In genomic region chr2:180456705-180457104, GRCm38 (mm10) we compare ENCODE assay signal across 8 mouse cellular contexts. TPM values are rescaled to one million over a fixed set of nuclear protein-coding genes. Genes with fewer than 3 reads are reported as not detected.
DNase-seq lines count a peak whose midpoint lies in the region; ATAC-seq and TF ChIP-seq lines count a peak whose summit lies in the region.

No protein-coding gene starts in this region.

- TF ChIP-seq CTCF in forebrain, postnatal 0 days (IDR thresholded peaks at IDR 0.05; ENCODE audit: low read depth), result no peak

- peak overlapping the region; percentile 90 for H3K4me2 ChIP-seq in heart, embryonic 13.5 days
- H3K4me2 ChIP-seq in forebrain, postnatal 0 days (ENCODE audit: low read depth), result peak overlapping the region; percentile 96

- H3K4me1 ChIP-seq in heart, embryonic 13.5 days, result peaks cover 18% of the 10 kb centered on the region
- H3K4me1 ChIP-seq in forebrain, postnatal 0 days (ENCODE audit: insufficient read depth), result no peaks in the 10 kb centered on the region

- peak overlapping the region; percentile 57 for H3K4me3 ChIP-seq in heart, embryonic 13.5 days
- H3K4me3 ChIP-seq in forebrain, postnatal 0 days (ENCODE audit: low read depth, low read length), result peak overlapping the region; percentile 53

- peak overlapping the region; percentile 50 for H3K9ac ChIP-seq in heart, embryonic 13.5 days
- peak overlapping the region; percentile 56 for H3K9ac ChIP-seq in forebrain, postnatal 0 days

- peaks cover 47% of the 10 kb centered on the region for H3K27me3 ChIP-seq in heart, embryonic 13.5 days (replicated peaks)
- H3K27me3 ChIP-seq in forebrain, postnatal 0 days (ENCODE audit: insufficient read depth, low read length), result no peaks in the 10 kb centered on the region

- H3K36me3 ChIP-seq in heart, embryonic 13.5 days, result no peaks in the 10 kb centered on the region
- H3K36me3 ChIP-seq in forebrain, postnatal 0 days (ENCODE audit: insufficient read depth), result no peaks in the 10 kb centered on the region

- no peak overlapping the region for H3K27ac ChIP-seq in heart, embryonic 13.5 days (replicated peaks)
- no peak overlapping the region for H3K27ac ChIP-seq in forebrain, postnatal 0 days (ENCODE audit: low read depth, low read length)

- WGBS in heart, embryonic 13.5 days, result 2% methylated on average over 27 of the region's 28 CpGs
- under 1% methylated on average over 27 of the region's 28 CpGs for WGBS in forebrain, postnatal 0 days

- no peak for ATAC-seq in heart, embryonic 13.5 days (ENCODE audit: extremely low read depth, insufficient number of reproducible peaks, low FRiP score, low TSS enrichment)
- peak; percentile 12 for ATAC-seq in activated CD4-positive, CD25-positive, alpha-beta regulatory T cell, adult 4 months
- ATAC-seq in forebrain, postnatal 0 days, result peak; percentile 51
- ATAC-seq in megakaryocyte, adult 5-6 weeks (ENCODE audit: poor library complexity, severe bottlenecking), result peak; percentile 17

- intact Hi-C loops in left cerebral cortex, postnatal 10 days (cut with DNase I), result no loop called here

- DNase-seq in heart, adult 9 months (ENCODE audit: low spot score in 2 of 2), result no peak
- DNase-seq in forebrain, postnatal 0 days, result peak; percentile 49
- no peak for DNase-seq in urinary bladder, postnatal 25 days (ENCODE audit: low spot score)
- no peak for DNase-seq in testis, postnatal 14 days (ENCODE audit: low spot score)
- DNase-seq in left cerebral cortex, postnatal 10 days (ENCODE audit: extremely low spot score in 1 of 2, low spot score in 2 of 2), result no peak

- H3K9me3 ChIP-seq in heart, embryonic 13.5 days, result no peaks in the 10 kb centered on the region
- H3K9me3 ChIP-seq in forebrain, postnatal 0 days (ENCODE audit: low read length), result no peaks in the 10 kb centered on the region

RNA-seq across cellular contexts. Expression of gene Slco4a1, which starts 0.7 kb away (rescaled TPM):
- polyA plus RNA-seq in heart, embryonic 13.5 days (2015; fragmentation: Nextera tagmentation; extraction: Ambion mirVana), result 0.32 and 0.38 TPM in 2 replicates
- polyA plus RNA-seq in activated CD4-positive, CD25-positive, alpha-beta regulatory T cell, adult 4 months (2017; shearing (Covaris generic)), result 1 to 10 TPM; 1.3 to 3.0 TPM
- total RNA-seq in forebrain, postnatal 0 days (2014; rRNA removed), result 1.8 TPM in 2 replicates
- polyA plus RNA-seq in forebrain, postnatal 0 days (2015; fragmentation: Nextera tagmentation; extraction: Ambion mirVana), result 1.3 and 1.6 TPM in 2 replicates
- 2.6 and 2.7 TPM in 2 replicates for total RNA-seq in megakaryocyte, adult 5-6 weeks (2015)
- 2.5 and 2.7 TPM in 2 replicates for total RNA-seq in megakaryocyte, adult 5-6 weeks (2017)
- 1 to 10 TPM; 1.5 TPM for total RNA-seq in left cerebral cortex, postnatal 10 days (2021)

RNA-seq across cellular contexts. Expression of gene Ntsr1, which starts 43.1 kb away (rescaled TPM):
- polyA plus RNA-seq in heart, embryonic 13.5 days (2015; fragmentation: Nextera tagmentation; extraction: Ambion mirVana), result 1.3 and 1.8 TPM in 2 replicates
- polyA plus RNA-seq in activated CD4-positive, CD25-positive, alpha-beta regulatory T cell, adult 4 months (2017; shearing (Covaris generic)), result not detected
- total RNA-seq in forebrain, postnatal 0 days (2014; rRNA removed), result 19.8 and 35.8 TPM in 2 replicates
- polyA plus RNA-seq in forebrain, postnatal 0 days (2015; fragmentation: Nextera tagmentation; extraction: Ambion mirVana), result 13.2 and 18.1 TPM in 2 replicates
- total RNA-seq in megakaryocyte, adult 5-6 weeks (2015), result not detected in 2 replicates
- total RNA-seq in megakaryocyte, adult 5-6 weeks (2017), result not detected in 2 replicates
- 10 to 100 TPM; 27.3 to 29.2 TPM for total RNA-seq in left cerebral cortex, postnatal 10 days (2021)

Comparison
In these comparisons a context has a peak if more than half of its experiments do, and no peak if none do; other contexts are left out.
1. RNA of gene Ntsr1, which starts 43.1 kb away (total RNA-seq): 27.3 to 29.2 TPM in left cerebral cortex, postnatal 10 days and 19.8 to 35.8 TPM in forebrain, postnatal 0 days; not detected in megakaryocyte, adult 5-6 weeks; every median in the first group is over 10 times any median in the second.